Mouse (Mus musculus): ENCODE data around the gene Casr. TPM values are rescaled to one million over a fixed set of nuclear protein-coding genes. Genes with fewer than 3 reads are reported as not detected.

Gene Casr
- polyA plus RNA-seq, 1 experiment = not detected

DNA sequence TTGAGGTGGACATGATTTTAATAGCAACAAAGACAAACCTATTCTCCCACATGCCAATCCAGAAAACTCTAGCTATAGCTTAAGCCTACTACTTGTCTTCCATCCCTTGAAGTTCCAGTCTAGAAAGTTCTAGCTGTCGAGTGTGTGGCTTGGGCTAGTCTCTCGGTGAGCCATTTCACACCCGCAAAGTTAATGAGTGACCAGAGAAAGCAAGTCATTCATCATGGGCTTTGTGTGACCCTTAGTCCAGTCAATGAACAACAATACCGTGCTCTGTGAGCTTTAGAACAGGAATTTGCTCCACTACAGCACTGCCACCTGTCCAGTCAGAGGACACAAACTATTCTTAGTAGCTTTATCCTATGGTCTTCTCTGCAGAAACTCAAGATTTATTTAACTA is 16.6 kb downstream of the Casr start:
- Histone ChIP-seq H3K79me2 (ENCODE audit: control insufficient read depth, insufficient read depth) (no peaks in the 10 kb centered on the region), H3ac (ENCODE audit: control insufficient read depth, insufficient read length, low read depth) (no peak overlapping the region), H3K79me3 (ENCODE audit: low read depth) (no peaks in the 10 kb centered on the region), H3K36me3 (ENCODE audit: control insufficient read depth, insufficient read depth) (no peaks in the 10 kb centered on the region), H3K4me3 (ENCODE audit: insufficient read depth, poor library complexity, severe bottlenecking) (no peak overlapping the region), H3K27me3 (ENCODE audit: control insufficient read depth, insufficient read depth, insufficient read length) (no peaks in the 10 kb centered on the region)
- TF ChIP-seq CEBPB (IDR thresholded peaks at IDR 0.05; ENCODE audit: low read depth) (no peak), MAX (IDR thresholded peaks at IDR 0.05) (no peak), USF1 (IDR thresholded peaks at IDR 0.05; ENCODE audit: low read depth) (no peak), MYOG (IDR thresholded peaks at IDR 0.05; ENCODE audit: control insufficient read depth, extremely low read depth, insufficient read length) (no peak), CTCF (IDR thresholded peaks at IDR 0.05; ENCODE audit: control insufficient read depth, insufficient read depth, insufficient read length) (no peak), MYOD1 (IDR thresholded peaks at IDR 0.05; ENCODE audit: control insufficient read depth, insufficient read length, low read depth) (no peak), FOSL1 (IDR thresholded peaks at IDR 0.05; ENCODE audit: insufficient read depth, low read length, poor library complexity, severe bottlenecking) (no peak)

DNA sequence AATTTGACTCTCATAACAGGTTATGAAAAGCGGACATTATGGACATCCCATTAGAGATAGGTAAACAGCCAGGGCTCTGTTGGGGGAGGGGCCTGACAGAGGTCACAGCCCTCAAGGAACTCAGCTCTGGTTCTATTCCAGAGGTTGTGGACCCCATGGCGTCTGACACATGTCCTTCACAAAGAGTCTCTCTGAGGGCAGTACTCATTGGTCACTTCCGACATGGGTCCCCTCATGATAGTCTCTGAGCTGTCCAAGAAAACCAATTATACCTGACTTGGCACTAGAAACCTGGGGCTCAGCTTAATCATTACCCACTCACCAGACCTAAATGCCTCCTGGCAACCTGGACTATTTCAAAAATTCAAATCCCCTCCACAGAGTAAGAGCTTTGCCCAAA is 18.9 kb downstream of the Casr start:
- no peaks in the 10 kb centered on the region for H3K27me3 ChIP-seq (ENCODE audit: control insufficient read depth, insufficient read depth, insufficient read length)
- no peaks in the 10 kb centered on the region for H3K36me3 ChIP-seq (ENCODE audit: control insufficient read depth, insufficient read depth)
- H3K79me2 ChIP-seq (ENCODE audit: control insufficient read depth, insufficient read depth) = no peaks in the 10 kb centered on the region
- no peak overlapping the region for H3K4me3 ChIP-seq (ENCODE audit: insufficient read depth, poor library complexity, severe bottlenecking)
- no peaks in the 10 kb centered on the region for H3K79me3 ChIP-seq (ENCODE audit: low read depth)
- H3ac ChIP-seq (ENCODE audit: control insufficient read depth, insufficient read length, low read depth) = no peak overlapping the region
- TF ChIP-seq CTCF (IDR thresholded peaks at IDR 0.05; ENCODE audit: control insufficient read depth, insufficient read depth, insufficient read length) = no peak
- no peak for TF ChIP-seq MAX (IDR thresholded peaks at IDR 0.05)
- TF ChIP-seq CEBPB (IDR thresholded peaks at IDR 0.05; ENCODE audit: low read depth) = no peak

DNA sequence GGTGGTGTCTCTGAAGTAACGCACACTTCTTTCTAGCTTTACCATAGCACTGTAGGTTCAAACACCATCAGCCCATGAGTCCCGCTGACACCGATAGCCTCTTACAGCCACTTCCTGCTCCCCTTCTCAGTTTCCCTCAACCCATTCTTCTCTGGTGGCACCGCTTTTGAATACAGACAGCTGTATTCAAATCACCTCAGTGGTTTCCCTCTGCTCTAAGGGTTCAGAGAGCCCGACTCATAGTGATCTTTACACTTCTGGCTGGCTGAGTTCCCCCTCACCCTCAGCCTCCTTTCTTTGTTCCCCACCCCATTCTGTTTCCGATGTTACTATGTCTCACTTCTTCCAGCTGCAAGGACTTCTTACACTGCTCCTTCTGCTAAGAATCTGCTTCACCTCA is 21.1 kb downstream of the Casr start:
- no peaks in the 10 kb centered on the region for H3K79me2 ChIP-seq (ENCODE audit: control insufficient read depth, insufficient read depth)
- H3K79me3 ChIP-seq (ENCODE audit: low read depth) = no peaks in the 10 kb centered on the region
- H3K36me3 ChIP-seq (ENCODE audit: control insufficient read depth, insufficient read depth) = no peaks in the 10 kb centered on the region
- no peak overlapping the region for H3ac ChIP-seq (ENCODE audit: control insufficient read depth, insufficient read length, low read depth)
- peaks cover 4% of the 10 kb centered on the region for H3K27me3 ChIP-seq (ENCODE audit: control insufficient read depth, insufficient read depth, insufficient read length)
- H3K4me3 ChIP-seq (ENCODE audit: insufficient read depth, poor library complexity, severe bottlenecking) = no peak overlapping the region
- no peak for TF ChIP-seq FOSL1 (IDR thresholded peaks at IDR 0.05; ENCODE audit: insufficient read depth, low read length, poor library complexity, severe bottlenecking)
- TF ChIP-seq USF1 (IDR thresholded peaks at IDR 0.05; ENCODE audit: low read depth) = no peak
- TF ChIP-seq MYOG (IDR thresholded peaks at IDR 0.05; ENCODE audit: control insufficient read depth, extremely low read depth, insufficient read length) = no peak
- TF ChIP-seq CTCF (IDR thresholded peaks at IDR 0.05; ENCODE audit: control insufficient read depth, insufficient read depth, insufficient read length) = no peak
- no peak for TF ChIP-seq MYOD1 (IDR thresholded peaks at IDR 0.05; ENCODE audit: control insufficient read depth, insufficient read length, low read depth)
- TF ChIP-seq CEBPB (IDR thresholded peaks at IDR 0.05; ENCODE audit: low read depth) = no peak
- TF ChIP-seq MAX (IDR thresholded peaks at IDR 0.05) = no peak

DNA sequence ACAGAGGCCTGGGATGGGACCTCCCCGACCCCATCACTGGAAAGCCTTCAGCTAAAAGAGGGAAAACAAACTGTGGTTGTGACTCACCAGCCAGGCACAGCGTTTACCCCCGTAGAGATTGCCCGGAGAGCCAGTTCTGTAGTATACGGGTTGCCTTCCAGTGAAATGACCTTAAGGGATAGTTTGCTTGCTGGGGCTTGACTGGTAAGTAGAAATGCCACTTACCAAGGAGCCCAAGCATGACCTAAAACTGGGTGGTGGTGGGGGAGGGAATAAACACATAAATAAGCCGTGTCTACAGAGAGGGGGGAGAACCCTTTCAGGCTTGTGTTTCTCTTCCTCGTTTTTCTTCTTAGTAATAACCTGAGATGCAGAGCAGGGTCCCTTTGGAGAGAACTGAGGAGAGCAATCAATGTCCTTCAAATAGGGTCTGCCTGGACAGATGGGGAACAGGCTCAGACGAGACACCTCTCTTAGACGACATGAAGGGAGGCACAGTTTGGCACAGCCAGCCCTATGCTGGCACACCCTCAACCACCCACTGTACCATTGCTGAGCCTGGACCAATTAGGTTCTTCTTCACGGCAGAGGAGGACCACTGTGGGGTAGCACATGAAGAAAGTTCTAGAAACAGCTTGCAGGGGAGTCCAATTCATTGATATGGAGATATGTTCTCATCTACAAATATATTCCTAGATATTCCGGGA is 28.8 kb downstream of the Casr start:
- TF ChIP-seq CEBPB (IDR thresholded peaks at IDR 0.05; ENCODE audit: low read depth) (no peak), MYOG (IDR thresholded peaks at IDR 0.05; ENCODE audit: control insufficient read depth, extremely low read depth, insufficient read length) (no peak), CTCF (IDR thresholded peaks at IDR 0.05; ENCODE audit: control insufficient read depth, insufficient read depth, insufficient read length) (no peak), USF1 (IDR thresholded peaks at IDR 0.05; ENCODE audit: low read depth) (no peak), MAX (IDR thresholded peaks at IDR 0.05) (no peak), MYOD1 (IDR thresholded peaks at IDR 0.05; ENCODE audit: control insufficient read depth, insufficient read length, low read depth) (no peak), FOSL1 (IDR thresholded peaks at IDR 0.05; ENCODE audit: insufficient read depth, low read length, poor library complexity, severe bottlenecking) (no peak)
- Histone ChIP-seq H3ac (ENCODE audit: control insufficient read depth, insufficient read length, low read depth) (no peak overlapping the region), H3K4me3 (ENCODE audit: insufficient read depth, poor library complexity, severe bottlenecking) (no peak overlapping the region), H3K36me3 (ENCODE audit: control insufficient read depth, insufficient read depth) (no peaks in the 10 kb centered on the region), H3K27me3 (ENCODE audit: control insufficient read depth, insufficient read depth, insufficient read length) (peaks cover 4% of the 10 kb centered on the region), H3K79me2 (ENCODE audit: control insufficient read depth, insufficient read depth) (no peaks in the 10 kb centered on the region), H3K79me3 (ENCODE audit: low read depth) (no peaks in the 10 kb centered on the region)

DNA sequence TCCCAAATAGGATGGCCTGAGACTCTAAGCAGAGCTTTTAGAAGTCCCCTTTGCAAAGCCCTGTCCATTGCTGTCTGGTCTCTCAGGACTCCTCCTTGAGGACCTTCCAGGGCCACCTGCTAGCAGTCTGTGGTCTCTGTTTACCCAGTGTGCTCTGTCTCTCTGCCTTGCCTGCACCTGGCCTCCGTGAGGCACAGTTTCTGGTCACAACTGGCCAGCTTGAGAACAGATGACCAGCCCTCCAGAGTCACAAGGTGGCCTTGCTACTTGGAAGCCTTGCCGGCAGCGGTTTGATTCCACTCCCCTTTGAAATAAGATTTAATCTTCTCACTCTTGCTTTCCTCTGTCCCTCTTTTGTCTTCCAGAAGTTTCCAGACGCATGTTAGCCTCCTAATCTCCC is 29.9 kb downstream of the Casr start:
- Histone ChIP-seq H3K36me3 (ENCODE audit: control insufficient read depth, insufficient read depth) (no peaks in the 10 kb centered on the region), H3K79me3 (ENCODE audit: low read depth) (no peaks in the 10 kb centered on the region), H3K27me3 (ENCODE audit: control insufficient read depth, insufficient read depth, insufficient read length) (peaks cover 4% of the 10 kb centered on the region), H3K4me3 (ENCODE audit: insufficient read depth, poor library complexity, severe bottlenecking) (no peak overlapping the region), H3K79me2 (ENCODE audit: control insufficient read depth, insufficient read depth) (no peaks in the 10 kb centered on the region), H3ac (ENCODE audit: control insufficient read depth, insufficient read length, low read depth) (no peak overlapping the region)
- TF ChIP-seq MAX (IDR thresholded peaks at IDR 0.05) (no peak), CTCF (IDR thresholded peaks at IDR 0.05; ENCODE audit: control insufficient read depth, insufficient read depth, insufficient read length) (no peak), FOSL1 (IDR thresholded peaks at IDR 0.05; ENCODE audit: insufficient read depth, low read length, poor library complexity, severe bottlenecking) (no peak), USF1 (IDR thresholded peaks at IDR 0.05; ENCODE audit: low read depth) (no peak), MYOD1 (IDR thresholded peaks at IDR 0.05; ENCODE audit: control insufficient read depth, insufficient read length, low read depth) (no peak), MYOG (IDR thresholded peaks at IDR 0.05; ENCODE audit: control insufficient read depth, extremely low read depth, insufficient read length) (no peak), CEBPB (IDR thresholded peaks at IDR 0.05; ENCODE audit: low read depth) (no peak)

DNA sequence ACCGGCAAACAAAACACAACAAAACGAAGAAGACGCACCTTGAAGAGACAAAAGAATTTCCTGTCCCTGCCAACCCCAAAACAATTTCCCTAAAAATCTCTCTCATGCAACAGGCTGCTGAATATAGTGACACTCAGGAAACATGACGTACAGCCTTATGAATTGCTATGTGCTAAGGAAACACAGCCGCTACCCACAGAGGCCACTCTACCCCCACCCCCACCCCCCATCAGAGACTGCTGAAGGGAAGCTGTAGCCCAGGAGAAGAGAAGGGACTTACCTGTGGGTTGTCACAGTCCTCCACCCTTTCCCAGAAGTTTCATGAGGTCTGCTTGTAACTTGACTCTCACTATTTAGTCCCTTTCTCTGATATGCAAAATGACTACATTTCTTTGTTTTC is 30.3 kb downstream of the Casr start:
- Histone ChIP-seq H3K27me3 (ENCODE audit: control insufficient read depth, insufficient read depth, insufficient read length) (peaks cover 4% of the 10 kb centered on the region), H3K79me3 (ENCODE audit: low read depth) (no peaks in the 10 kb centered on the region), H3K79me2 (ENCODE audit: control insufficient read depth, insufficient read depth) (no peaks in the 10 kb centered on the region), H3K4me3 (ENCODE audit: insufficient read depth, poor library complexity, severe bottlenecking) (no peak overlapping the region), H3K36me3 (ENCODE audit: control insufficient read depth, insufficient read depth) (no peaks in the 10 kb centered on the region), H3ac (ENCODE audit: control insufficient read depth, insufficient read length, low read depth) (no peak overlapping the region)
- no peak for TF ChIP-seq MYOG (IDR thresholded peaks at IDR 0.05; ENCODE audit: control insufficient read depth, extremely low read depth, insufficient read length)
- TF ChIP-seq FOSL1 (IDR thresholded peaks at IDR 0.05; ENCODE audit: insufficient read depth, low read length, poor library complexity, severe bottlenecking) = no peak
- no peak for TF ChIP-seq MYOD1 (IDR thresholded peaks at IDR 0.05; ENCODE audit: control insufficient read depth, insufficient read length, low read depth)
- TF ChIP-seq CTCF (IDR thresholded peaks at IDR 0.05; ENCODE audit: control insufficient read depth, insufficient read depth, insufficient read length) = no peak
- TF ChIP-seq USF1 (IDR thresholded peaks at IDR 0.05; ENCODE audit: low read depth) = no peak
- no peak for TF ChIP-seq MAX (IDR thresholded peaks at IDR 0.05)
- TF ChIP-seq CEBPB (IDR thresholded peaks at IDR 0.05; ENCODE audit: low read depth) = no peak
